18 mouse cellular contexts compared by ENCODE assay signal in genomic region chr14:26510545-26510944, GRCm38 (mm10).
"Had no signal": no experiment of that assay in that cellular context is flagged by ENCODE, and none has a peak within 500 bp of the region (broad histone marks: within the 10 kb centered on the region; RNA-seq: fewer than 3 reads in every experiment).

No protein-coding gene starts in this region.

- H3K9ac ChIP-seq: liver, embryonic 13.5 days; neural tube, embryonic 12.5 days; neural tube, embryonic 15.5 days; stomach, embryonic 15.5 days had no signal

- H3K4me2 ChIP-seq: liver, embryonic 13.5 days; midbrain, embryonic 11.5 days; neural tube, embryonic 12.5 days; neural tube, embryonic 15.5 days; stomach, embryonic 15.5 days had no signal

- H3K27ac ChIP-seq: left cerebral cortex, adult 2 months; liver, embryonic 13.5 days; neural tube, embryonic 12.5 days; neural tube, embryonic 15.5 days; stomach, embryonic 15.5 days had no signal

- DNase-seq: kidney, postnatal 10 days; kidney, postnatal 36 days; layer of hippocampus, postnatal 36 days; liver, embryonic 13.5 days; lung, adult 2 months; lung, postnatal 14 days; lung, postnatal 4 days; midbrain, embryonic 14.5 days; right cerebral cortex, adult 18-20 months; right cerebral cortex, postnatal 14 days; spleen, adult 18-20 months; thymus, adult 18-20 months; thymus, postnatal 36 days had no signal

- H3K4me1 ChIP-seq: neural tube, embryonic 12.5 days had no signal

- H3K9me3 ChIP-seq: liver, embryonic 13.5 days; neural tube, embryonic 12.5 days; neural tube, embryonic 15.5 days; stomach, embryonic 15.5 days had no signal

- H3K27me3 ChIP-seq: liver, embryonic 13.5 days; neural tube, embryonic 12.5 days; neural tube, embryonic 15.5 days; stomach, embryonic 15.5 days had no signal

- H3K4me3 ChIP-seq: left cerebral cortex, adult 2 months; liver, embryonic 13.5 days; neural tube, embryonic 12.5 days; neural tube, embryonic 15.5 days; stomach, embryonic 15.5 days had no signal

- H3K36me3 ChIP-seq: liver, embryonic 13.5 days; neural tube, embryonic 12.5 days; neural tube, embryonic 15.5 days; stomach, embryonic 15.5 days had no signal
